Mouse (Mus musculus) mammary gland, adult 2 months (tissue): ENCODE measurements around the gene Skint2. TPM values are rescaled to one million over a fixed set of nuclear protein-coding genes. Genes with fewer than 3 reads are reported as not detected.

ENCODE experiments used
- polyA plus RNA-seq: library from polyadenylated mRNA; depleted of rRNA; stranded (reverse); fragments of >200 nt; gene quantifications from 2 replicates; pipeline ENCODE4 v1.2.3, GENCODE M21; 2012; ENCODE audit warnings: low replicate concordance; rRNA removed

Gene Skint2
- polyA plus RNA-seq, result 0.14 TPM in 1 of 2 replicates, not detected in the other

GRCm38 (mm10) chr4:112556894-112557293 is at the start of gene Skint2:
Gene Skint2 (plus strand): TSS chr4:112557194.

Other genes starting within 250 kb of the Skint2 start
- 0.65 TPM in 1 of 2 replicates, not detected in the other for gene Skint9, start 123.2 kb upstream of the Skint2 start, polyA plus RNA-seq
- gene Skint10, start 217.7 kb downstream of the Skint2 start, polyA plus RNA-seq, result 0.89 TPM in 1 of 2 replicates, not detected in the other